Mouse (Mus musculus) embryonic facial prominence, embryonic 10.5 days (tissue): ENCODE data around the gene Cenpt. TPM values are rescaled to one million over a fixed set of nuclear protein-coding genes. Genes with fewer than 3 reads are reported as not detected.

Source experiments
- DNase-seq: peaks from one replicate; pipeline ENCODE4 v3.0.0-alpha.2; 2017; ENCODE audit warnings: low spot score
- H3K27ac ChIP-seq: fragments of 300-500 bp; sonication (generic); replicated peaks from 2 replicates; pipeline ENCODE4 v1.5.1; 2016; ENCODE audit warnings: mild to moderate bottlenecking
- H3K27me3 ChIP-seq: fragments of 300-500 bp; sonication (generic); replicated peaks from 2 replicates; pipeline ENCODE4 v1.6.1; 2016; ENCODE audit warnings: low read depth, mild to moderate bottlenecking; ENCODE audit not compliant: poor library complexity, severe bottlenecking
- H3K36me3 ChIP-seq: fragments of 300-500 bp; sonication (generic); replicated peaks from 2 replicates; pipeline ENCODE4 v1.6.1; 2016; ENCODE audit warnings: mild to moderate bottlenecking, moderate library complexity
- H3K4me1 ChIP-seq: fragments of 300-500 bp; sonication (generic); 2 replicates; pipeline ENCODE4 v1.6.1; 2016
- H3K4me3 ChIP-seq: fragments of 300-500 bp; sonication (generic); 2 replicates; pipeline ENCODE4 v1.5.1; 2016; ENCODE audit warnings: mild to moderate bottlenecking, moderate library complexity
- H3K9me3 ChIP-seq: fragments of 300-500 bp; sonication (generic); 2 replicates; pipeline ENCODE4 v1.6.1; 2016; ENCODE audit warnings: mild to moderate bottlenecking
- WGBS: fragments of 180-500 bp; shearing (Covaris S2); methylation state at CpG from one replicate; pipeline ENCODE4 v1.1.7; 2016; 5-methylcytosine and 5-hydroxymethylcytosine counted together
- polyA plus RNA-seq: library from polyadenylated mRNA; unstranded; fragments of >200 nt; fragmentation: Nextera tagmentation; extraction: Ambion mirVana; gene quantifications from 2 replicates; pipeline ENCODE4 v1.2.1, GENCODE M21; 2016

Gene Cenpt
- polyA plus RNA-seq, 1 experiment from 2014 or later, result 51.2 TPM

DNA sequence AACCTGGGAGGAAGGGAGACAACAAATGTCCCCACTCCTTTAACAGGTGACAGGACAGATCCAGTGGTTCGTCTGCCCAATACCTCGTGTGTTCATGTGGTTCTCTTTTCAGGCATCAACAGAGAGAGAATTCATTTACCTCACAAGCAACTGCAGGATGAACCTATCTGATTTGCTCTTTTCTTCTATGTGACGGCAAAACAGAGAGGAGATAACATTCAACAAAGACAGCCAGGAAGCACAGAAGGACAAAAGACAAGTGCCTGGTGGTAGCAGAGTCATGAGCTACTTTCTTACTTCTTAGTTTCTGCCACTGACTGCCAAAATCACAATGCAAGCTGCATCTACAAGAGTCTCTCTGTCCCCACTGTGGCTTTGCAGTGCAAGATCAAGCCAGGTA is 41.5 kb downstream of the Cenpt start:
- Histone ChIP-seq H3K27me3 (no peaks in the 10 kb centered on the region), H3K27ac (no peak overlapping the region), H3K9me3 (no peaks in the 10 kb centered on the region), H3K4me1 (no peaks in the 10 kb centered on the region), H3K36me3 (peaks cover 70% of the 10 kb centered on the region), H3K4me3 (no peak overlapping the region)
- WGBS, result 85% methylated on average over 3 of the region's 3 CpGs
- DNase-seq, result no peak

DNA sequence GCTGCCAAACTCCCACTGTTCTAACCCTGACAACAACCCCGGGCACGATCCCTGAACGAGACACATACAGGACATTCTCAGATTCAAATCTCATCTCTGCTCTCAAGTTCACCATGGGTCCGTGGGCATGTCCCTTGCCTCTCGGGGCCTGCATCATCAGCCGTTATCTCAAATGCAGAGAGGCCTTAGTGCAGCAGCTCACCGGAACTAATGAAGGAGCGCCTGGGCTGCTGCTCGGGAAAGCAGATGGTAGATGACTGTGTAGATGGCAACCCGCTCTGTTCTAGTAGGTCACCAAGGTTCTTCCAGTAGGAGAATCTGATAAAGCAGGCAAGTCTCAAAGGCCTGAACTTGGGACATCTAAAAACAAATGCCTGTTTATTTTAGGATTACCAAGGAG is 42.0 kb downstream of the Cenpt start:
- Histone ChIP-seq H3K36me3 (peaks cover 69% of the 10 kb centered on the region), H3K27me3 (no peaks in the 10 kb centered on the region), H3K9me3 (no peaks in the 10 kb centered on the region), H3K27ac (no peak overlapping the region), H3K4me1 (no peaks in the 10 kb centered on the region), H3K4me3 (no peak overlapping the region)
- no peak for DNase-seq
- 92% methylated on average over 10 of the region's 10 CpGs for WGBS

DNA sequence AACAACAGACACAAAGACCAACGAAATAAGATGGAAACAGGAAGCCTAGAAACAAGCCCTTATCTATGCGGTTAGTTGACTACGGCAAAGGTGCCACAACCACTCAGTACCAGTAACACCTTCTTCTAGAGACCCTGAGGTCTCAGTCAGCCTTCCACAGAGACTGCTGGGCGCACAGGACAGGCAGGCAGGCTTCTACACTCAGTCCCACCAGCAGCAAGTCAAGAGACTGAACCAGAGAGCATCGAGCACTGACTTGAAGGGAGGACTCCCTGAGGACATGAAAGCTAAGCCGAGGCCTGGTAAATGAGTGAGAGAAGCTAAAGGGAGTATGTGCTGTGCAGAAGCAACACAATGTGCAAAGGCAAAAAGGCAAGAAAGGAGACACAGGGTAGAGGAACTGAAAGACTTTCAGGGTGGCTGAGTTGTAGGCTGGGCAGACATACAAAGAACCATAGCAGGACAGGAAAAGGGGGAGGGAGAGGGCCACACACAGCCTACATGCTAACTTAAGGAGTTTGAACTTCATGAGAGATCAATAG is 42.8 kb downstream of the Cenpt start:
- H3K4me1 ChIP-seq, result no peaks in the 10 kb centered on the region
- peaks cover 71% of the 10 kb centered on the region for H3K36me3 ChIP-seq
- H3K27ac ChIP-seq, result no peak overlapping the region
- no peak for DNase-seq
- H3K4me3 ChIP-seq, result no peak overlapping the region
- no peaks in the 10 kb centered on the region for H3K27me3 ChIP-seq
- no peaks in the 10 kb centered on the region for H3K9me3 ChIP-seq
- WGBS, result 90% methylated on average over 6 of the region's 6 CpGs

DNA sequence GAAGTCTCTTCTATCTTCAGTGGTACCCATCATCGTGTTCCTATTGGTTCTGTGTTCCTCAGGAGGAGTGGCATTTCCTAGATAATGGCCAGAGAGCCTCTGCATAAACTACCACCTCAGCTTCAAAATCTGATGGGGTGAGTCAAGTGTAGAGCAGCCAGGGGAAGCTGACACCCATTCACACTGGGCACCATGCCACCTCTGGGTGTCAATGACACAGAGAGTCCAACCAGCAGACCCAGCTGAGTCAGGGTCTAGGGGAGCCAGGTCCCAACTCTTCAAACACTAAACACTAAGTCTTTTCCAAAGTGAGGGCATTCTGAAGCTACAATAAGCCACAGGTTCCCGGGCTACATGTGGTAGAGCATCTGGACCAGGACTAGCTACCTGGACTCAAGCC is 44.6 kb downstream of the Cenpt start:
- H3K27ac ChIP-seq, result no peak overlapping the region
- H3K9me3 ChIP-seq, result no peaks in the 10 kb centered on the region
- peaks cover 70% of the 10 kb centered on the region for H3K36me3 ChIP-seq
- WGBS, result 94% methylated on average over 2 of the region's 2 CpGs
- H3K27me3 ChIP-seq, result no peaks in the 10 kb centered on the region
- H3K4me1 ChIP-seq, result no peaks in the 10 kb centered on the region
- no peak for DNase-seq
- no peak overlapping the region for H3K4me3 ChIP-seq

DNA sequence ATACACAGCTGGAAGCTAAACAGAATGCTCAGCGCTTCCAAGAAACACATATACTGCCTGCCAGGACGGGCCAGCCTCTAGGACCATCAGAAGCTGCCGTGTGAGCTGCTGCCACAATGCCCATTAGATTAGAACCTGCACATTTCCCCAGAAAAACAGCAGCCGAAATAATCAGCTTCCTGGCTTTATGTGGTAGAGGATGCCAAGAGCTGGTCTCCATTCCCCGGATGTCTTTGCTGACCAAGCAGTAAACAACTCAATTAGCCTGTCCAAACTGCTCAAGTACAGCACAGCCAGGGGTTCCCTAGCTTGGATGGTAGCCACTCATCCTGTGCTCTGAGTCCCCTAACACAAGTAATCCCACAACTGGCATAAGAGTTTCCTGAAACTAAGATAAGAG is 45.3 kb downstream of the Cenpt start:
- H3K36me3 ChIP-seq, result peaks cover 68% of the 10 kb centered on the region
- no peaks in the 10 kb centered on the region for H3K27me3 ChIP-seq
- DNase-seq, result no peak
- no peaks in the 10 kb centered on the region for H3K4me1 ChIP-seq
- 91% methylated on average over 5 of the region's 5 CpGs for WGBS
- no peak overlapping the region for H3K27ac ChIP-seq
- no peak overlapping the region for H3K4me3 ChIP-seq
- H3K9me3 ChIP-seq, result no peaks in the 10 kb centered on the region

DNA sequence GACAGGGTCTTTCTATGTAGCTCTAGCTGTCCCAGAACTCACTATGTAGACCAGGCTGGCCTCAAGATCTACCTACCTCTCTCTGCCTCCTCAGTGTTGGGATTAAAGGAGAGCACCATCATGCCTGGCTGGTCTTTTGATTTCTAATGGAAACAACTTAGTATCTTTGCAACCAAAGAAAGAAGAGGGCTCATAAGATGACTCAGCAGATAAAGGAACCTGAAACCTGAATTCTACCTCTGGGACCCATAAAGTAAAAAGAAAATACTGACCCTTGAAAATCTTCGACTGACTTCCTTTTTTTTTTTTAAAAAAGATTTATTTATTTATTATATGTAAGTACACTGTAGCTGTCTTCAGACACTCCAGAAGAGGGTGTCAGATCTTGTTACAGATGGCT is 47.1 kb downstream of the Cenpt start:
- Histone ChIP-seq H3K4me3 (no peak overlapping the region), H3K27me3 (no peaks in the 10 kb centered on the region), H3K4me1 (no peaks in the 10 kb centered on the region), H3K27ac (no peak overlapping the region), H3K9me3 (no peaks in the 10 kb centered on the region), H3K36me3 (peaks cover 57% of the 10 kb centered on the region)
- DNase-seq, result no peak
- 87% methylated on average over 1 of the region's 1 CpGs for WGBS

DNA sequence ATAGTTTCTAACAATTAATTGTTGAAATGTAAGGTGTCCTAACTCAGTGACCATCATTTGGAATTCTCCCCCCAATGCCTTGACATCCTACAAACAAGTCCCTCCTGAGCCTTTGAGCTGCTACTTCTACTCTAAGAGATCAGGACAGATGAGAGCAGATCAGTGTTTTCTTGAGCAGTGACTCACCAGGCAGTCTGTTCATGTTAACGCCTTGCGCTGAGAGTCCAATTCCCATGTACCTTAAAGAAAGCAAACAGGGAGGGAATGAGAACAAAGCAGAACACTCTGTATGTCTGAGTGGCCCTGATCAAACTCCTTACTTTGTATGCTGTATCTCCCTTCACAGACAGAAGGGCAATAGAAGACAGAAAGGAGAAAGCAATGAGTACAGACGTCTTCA is 47.7 kb downstream of the Cenpt start:
- DNase-seq, result no peak
- Histone ChIP-seq H3K27me3 (no peaks in the 10 kb centered on the region), H3K27ac (no peak overlapping the region), H3K4me3 (no peak overlapping the region), H3K36me3 (peaks cover 51% of the 10 kb centered on the region), H3K4me1 (no peaks in the 10 kb centered on the region), H3K9me3 (no peaks in the 10 kb centered on the region)
- WGBS, result 85% methylated on average over 3 of the region's 3 CpGs

DNA sequence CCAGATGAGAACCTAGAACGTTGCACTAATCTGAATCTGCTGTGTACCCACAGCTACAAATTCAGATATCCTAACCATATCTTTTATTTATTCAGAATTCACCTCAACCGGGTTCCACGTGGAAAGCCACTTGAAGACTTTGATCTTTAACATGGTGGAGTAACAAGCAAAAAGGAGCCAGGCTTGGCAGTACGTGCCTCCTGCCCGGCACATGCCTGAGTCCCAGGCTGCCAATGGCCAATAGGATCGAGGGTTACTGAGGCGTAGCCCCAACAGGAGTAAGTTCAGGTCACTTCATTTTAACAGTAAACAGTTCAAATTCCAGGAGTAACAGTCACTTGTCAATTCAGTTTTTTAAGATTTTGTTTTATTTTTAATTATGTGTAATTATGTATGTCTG is 48.3 kb downstream of the Cenpt start:
- Histone ChIP-seq H3K36me3 (peaks cover 54% of the 10 kb centered on the region), H3K27ac (no peak overlapping the region), H3K4me3 (no peak overlapping the region), H3K27me3 (no peaks in the 10 kb centered on the region), H3K4me1 (no peaks in the 10 kb centered on the region), H3K9me3 (no peaks in the 10 kb centered on the region)
- no peak for DNase-seq
- 93% methylated on average over 7 of the region's 7 CpGs for WGBS

DNA sequence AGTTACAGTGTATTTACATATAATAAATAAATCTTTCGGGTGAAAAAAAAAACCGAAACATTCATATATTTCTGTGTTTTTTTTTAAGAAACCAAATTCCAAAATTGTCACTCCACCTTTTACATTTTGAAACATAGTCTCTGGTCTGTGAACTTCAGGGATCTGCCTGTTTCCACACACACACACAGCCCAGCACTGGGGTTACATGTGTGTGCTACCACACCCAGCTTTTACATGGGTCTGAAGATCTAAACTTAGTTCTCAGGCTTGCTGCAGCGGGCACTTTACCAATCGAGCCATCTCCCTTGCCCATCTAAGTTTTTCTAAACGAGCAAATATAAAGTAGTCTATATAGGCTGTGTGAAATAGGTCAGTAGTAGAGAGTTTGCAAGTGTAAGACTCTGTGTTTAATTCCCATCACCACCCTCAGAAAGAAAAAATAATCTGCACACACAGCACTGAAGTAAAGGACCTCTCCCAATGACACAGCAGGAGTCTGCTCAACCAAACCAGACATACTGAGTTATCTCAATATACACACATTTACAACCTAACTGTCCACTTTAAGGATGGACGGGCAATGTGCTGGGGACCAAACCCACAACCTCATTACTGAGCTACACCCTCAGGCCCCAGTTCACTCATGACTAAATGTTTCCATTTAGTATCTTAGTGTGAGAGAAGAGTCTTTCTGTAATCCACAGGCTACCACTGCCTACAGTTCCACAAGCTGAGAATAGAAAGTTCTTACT is 51.7 kb downstream of the Cenpt start:
- WGBS, result 93% methylated on average over 6 of the region's 6 CpGs
- no peaks in the 10 kb centered on the region for H3K9me3 ChIP-seq
- peaks cover 9% of the 10 kb centered on the region for H3K4me1 ChIP-seq
- no peak for DNase-seq
- H3K27me3 ChIP-seq, result no peaks in the 10 kb centered on the region
- no peak overlapping the region for H3K4me3 ChIP-seq
- H3K27ac ChIP-seq, result no peak overlapping the region
- peaks cover 54% of the 10 kb centered on the region for H3K36me3 ChIP-seq

DNA sequence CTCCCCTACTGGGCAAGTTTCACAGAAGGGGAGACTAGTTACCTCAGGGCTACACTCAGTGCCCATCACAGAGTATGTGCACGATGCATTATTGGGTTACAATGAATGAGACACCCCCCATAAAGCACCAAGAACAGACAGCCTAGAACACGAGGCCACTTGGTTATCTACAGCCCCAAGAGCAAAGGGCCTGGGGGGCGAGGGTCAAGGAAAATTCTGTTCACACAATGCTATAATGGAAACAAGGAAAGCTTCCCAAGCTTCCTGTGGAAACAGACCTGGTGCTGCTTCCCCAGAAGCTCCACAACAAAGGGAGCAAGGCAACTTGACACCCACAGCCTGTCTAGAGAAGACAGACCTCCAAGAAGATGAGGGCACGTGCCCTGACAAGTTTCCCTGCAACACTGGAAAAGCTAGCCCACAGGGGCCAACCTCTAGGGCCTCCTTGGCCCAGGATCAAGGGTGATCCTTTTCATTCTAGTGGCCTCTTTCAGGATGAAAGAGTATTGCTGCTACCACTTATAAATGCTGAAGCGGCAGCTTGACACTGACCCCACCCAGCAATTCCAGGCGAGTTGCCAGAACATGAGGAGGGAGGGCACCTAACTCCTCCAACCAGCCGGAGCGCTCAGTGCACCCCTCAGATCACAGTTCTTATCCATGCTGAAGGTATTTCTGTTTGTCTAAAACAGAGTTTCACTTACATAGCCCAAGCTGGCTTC is 53.8 kb downstream of the Cenpt start:
- 80% methylated on average over 8 of the region's 8 CpGs for WGBS
- peak; percentile 27 for DNase-seq
- Histone ChIP-seq H3K36me3 (peaks cover 50% of the 10 kb centered on the region), H3K4me1 (peaks cover 12% of the 10 kb centered on the region), H3K4me3 (no peak overlapping the region), H3K27me3 (no peaks in the 10 kb centered on the region), H3K27ac (0 out of 2 replicates have a peak overlapping the region, but pooled peaks have one; percentile 15), H3K9me3 (no peaks in the 10 kb centered on the region)

DNA sequence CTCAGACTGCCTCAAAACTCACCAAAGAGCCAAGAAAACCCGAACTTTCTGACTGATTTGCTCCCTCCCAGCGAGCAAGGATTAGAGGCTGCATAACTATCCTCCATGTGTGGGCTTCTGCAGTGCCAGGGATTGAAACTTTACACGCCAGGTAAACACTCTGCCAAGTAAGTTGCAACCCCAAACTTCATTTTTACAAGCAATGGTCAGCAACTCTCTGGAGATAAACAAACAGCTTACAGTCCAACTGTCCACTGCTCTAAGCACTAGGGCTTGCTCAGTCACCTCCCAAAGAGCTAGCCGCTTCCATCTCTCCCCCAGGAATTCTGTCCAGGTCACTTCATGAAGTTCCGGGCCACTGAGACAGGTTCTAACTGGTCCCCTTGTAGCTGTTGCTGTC is 54.7 kb downstream of the Cenpt start:
- Histone ChIP-seq H3K4me3 (no peak overlapping the region), H3K27ac (0 out of 2 replicates have a peak overlapping the region, but pooled peaks have one; percentile 15), H3K9me3 (no peaks in the 10 kb centered on the region), H3K36me3 (peaks cover 56% of the 10 kb centered on the region), H3K4me1 (peaks cover 19% of the 10 kb centered on the region), H3K27me3 (no peaks in the 10 kb centered on the region)
- 88% methylated on average over 5 of the region's 5 CpGs for WGBS
- DNase-seq, result no peak

DNA sequence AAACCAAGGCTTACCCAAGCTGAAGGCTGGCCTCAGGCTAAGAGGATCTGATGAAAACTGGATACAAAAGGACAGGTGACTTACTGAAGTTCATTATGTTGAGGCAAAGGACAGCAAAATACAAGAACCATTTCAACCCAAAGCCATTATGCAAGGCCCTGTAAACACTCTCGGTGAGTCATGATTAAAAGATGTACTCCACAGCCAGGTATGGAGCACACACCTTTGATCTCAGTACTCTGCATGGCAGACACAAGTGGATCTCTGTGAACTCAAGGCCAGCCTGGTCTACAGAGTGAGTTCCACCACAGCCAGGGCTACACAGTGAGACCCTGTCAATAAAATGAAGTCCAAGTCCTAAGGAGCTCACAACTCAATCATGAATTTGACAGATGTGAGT is 57.3 kb downstream of the Cenpt start:
- Histone ChIP-seq H3K4me1 (peaks cover 21% of the 10 kb centered on the region), H3K4me3 (no peak overlapping the region), H3K36me3 (peaks cover 55% of the 10 kb centered on the region), H3K27ac (no peak overlapping the region), H3K9me3 (no peaks in the 10 kb centered on the region), H3K27me3 (no peaks in the 10 kb centered on the region)
- DNase-seq, result no peak
- 98% methylated on average over 1 of the region's 1 CpGs for WGBS
